Mouse (Mus musculus) forebrain, postnatal 0 days (tissue): ENCODE results near the gene Wiz. TPM values are rescaled to one million over a fixed set of nuclear protein-coding genes. Genes with fewer than 3 reads are reported as not detected.

ENCODE experiments used
- ATAC-seq: fragments of 200-750 bp; cut with Nextera tagmentation; 2 replicates; pipeline ENCODE4 v1.8.0; 2017; ENCODE audit warnings: mild to moderate bottlenecking, moderate library complexity
- DNase-seq: peaks from one replicate; pipeline ENCODE4 v3.0.0-alpha.2; 2015
- H3K27ac ChIP-seq: fragments of 300-500 bp; sonication (generic); 2 replicates; pipeline ENCODE4 v1.5.1; 2014; ENCODE audit warnings: low read depth, mild to moderate bottlenecking, antibody characterized with exemption, low read length, moderate library complexity, mixed read lengths
- H3K27me3 ChIP-seq: fragments of 300-500 bp; sonication (generic); 2 replicates; pipeline ENCODE4 v1.6.1; 2014; ENCODE audit warnings: mild to moderate bottlenecking, low read length, mixed read lengths; ENCODE audit not compliant: insufficient read depth
- H3K36me3 ChIP-seq: fragments of 300-500 bp; sonication (generic); 2 replicates; pipeline ENCODE4 v1.6.1; 2014; ENCODE audit warnings: mild to moderate bottlenecking, moderate library complexity; ENCODE audit not compliant: insufficient read depth
- H3K4me1 ChIP-seq: fragments of 300-500 bp; sonication (generic); 2 replicates; pipeline ENCODE4 v1.6.1; 2014; ENCODE audit warnings: antibody characterized with exemption; ENCODE audit not compliant: insufficient read depth
- H3K4me2 ChIP-seq: fragments of 300-500 bp; sonication (generic); 2 replicates; pipeline ENCODE4 v1.6.1; 2014; ENCODE audit warnings: low read depth, mild to moderate bottlenecking, moderate library complexity
- H3K4me3 ChIP-seq: fragments of 300-500 bp; sonication (generic); 2 replicates; pipeline ENCODE4 v1.5.1; 2014; ENCODE audit warnings: low read depth, low read length, mixed read lengths
- H3K9ac ChIP-seq: fragments of 300-500 bp; sonication (generic); 2 replicates; pipeline ENCODE4 v1.6.1; 2014; ENCODE audit warnings: mild to moderate bottlenecking
- H3K9me3 ChIP-seq: fragments of 300-500 bp; sonication (generic); 2 replicates; pipeline ENCODE4 v1.6.1; 2016; ENCODE audit warnings: low read length
- CTCF ChIP-seq: sonication (generic); IDR thresholded peaks from 2 replicates; pipeline ENCODE4 v1.5.1; 2016; ENCODE audit warnings: antibody characterized with exemption, control low read depth, low read depth
- WGBS: fragments of 180-500 bp; shearing (Covaris S2); extraction: QIAGEN DNeasy Blood & Tissue Kit; methylation state at CpG from one replicate; pipeline ENCODE4 v1.1.7; 2014; 5-methylcytosine and 5-hydroxymethylcytosine counted together
- polyA plus RNA-seq: library from polyadenylated mRNA; unstranded; fragments of >200 nt; fragmentation: Nextera tagmentation; extraction: Ambion mirVana; gene quantifications from 2 replicates; pipeline ENCODE4 v1.2.1, GENCODE M21; 2015
- total RNA-seq: library from RNA; depleted of rRNA; stranded (reverse); fragments of >200 nt; gene quantifications from 2 replicates; pipeline ENCODE4 v1.2.3, GENCODE M21; 2014

Wiz gene
- total and polyA plus RNA-seq, 2 experiments from 2014 or later = 42.0 to 55.4 TPM

GRCm38 (mm10) chr17:32320597-32321389 lies 68.4 kb downstream of the Wiz start, which contains the start of gene Akap8:
Akap8 (minus strand) TSS chr17:32321238.
- Histone ChIP-seq H3K27me3 (no peaks in the 10 kb centered on the region), H3K9me3 (no peaks in the 10 kb centered on the region)

GRCm38 (mm10) chr17:32319950-32320349 lies 69.3 kb downstream of the Wiz start:
- Histone ChIP-seq H3K4me1 (peaks cover 5% of the 10 kb centered on the region; the same call in 1 of the 2 replicates), H3K27ac (peak overlapping the region; percentile 95), H3K9me3 (no peaks in the 10 kb centered on the region), H3K4me2 (peak overlapping the region; percentile 84), H3K9ac (peak overlapping the region; percentile 83), H3K36me3 (peaks cover 35% of the 10 kb centered on the region), H3K27me3 (no peaks in the 10 kb centered on the region), H3K4me3 (peak overlapping the region; percentile 64)
- ATAC-seq = no peak
- DNase-seq = peak; percentile 42
- WGBS = under 1% methylated on average over 7 of the region's 7 CpGs
- TF ChIP-seq CTCF = no peak

More at GRCm38 (mm10) chr17:32320597-32321389, 68.4 kb downstream of the Wiz start, which contains the start of gene Akap8:
- Histone ChIP-seq H3K4me1 (peaks cover 5% of the 10 kb centered on the region; the same call in 1 of the 2 replicates), H3K9ac (peak within 1 kb of the TSS; percentile 83), H3K4me3 (peak within 1 kb of the TSS; percentile 64), H3K27ac (peak within 1 kb of the TSS; percentile 95), H3K4me2 (peak within 1 kb of the TSS; percentile 84), H3K36me3 (peaks cover 29% of the 10 kb centered on the region)
- peak; percentile 99 for DNase-seq
- TF ChIP-seq CTCF = peak; percentile 19; the same call in 1 of the 2 replicates
- WGBS = 2% methylated on average over 81 of the region's 83 CpGs
- ATAC-seq = peak; percentile 98

- WGBS = 86% methylated on average over 3 of the region's 3 CpGs
- Histone ChIP-seq H3K27me3 (no peaks in the 10 kb centered on the region), H3K27ac (no peak overlapping the region), H3K9ac (no peak overlapping the region), H3K9me3 (no peaks in the 10 kb centered on the region), H3K4me3 (no peak overlapping the region), H3K4me2 (no peak overlapping the region), H3K36me3 (peaks cover 49% of the 10 kb centered on the region), H3K4me1 (peaks cover 5% of the 10 kb centered on the region; the same call in 1 of the 2 replicates)
- DNase-seq (no peak), ATAC-seq (no peak)
- TF ChIP-seq CTCF = no peak
Measured at GRCm38 (mm10) chr17:32317708-32318107, 71.5 kb downstream of the Wiz start.

- DNase-seq (no peak), ATAC-seq (no peak)
- TF ChIP-seq CTCF = no peak
- Histone ChIP-seq H3K4me2 (no peak overlapping the region), H3K27ac (no peak overlapping the region), H3K27me3 (no peaks in the 10 kb centered on the region), H3K9ac (no peak overlapping the region), H3K9me3 (no peaks in the 10 kb centered on the region), H3K4me1 (peaks cover 4% of the 10 kb centered on the region; the same call in 1 of the 2 replicates), H3K4me3 (no peak overlapping the region), H3K36me3 (peaks cover 56% of the 10 kb centered on the region)
- 85% methylated on average over 8 of the region's 8 CpGs for WGBS
Measured at GRCm38 (mm10) chr17:32317032-32317431, 72.2 kb downstream of the Wiz start.

- H3K27ac ChIP-seq = no peak overlapping the region
- no peak overlapping the region for H3K4me3 ChIP-seq
- no peaks in the 10 kb centered on the region for H3K27me3 ChIP-seq
- no peak for TF ChIP-seq CTCF
- DNase-seq = no peak
- WGBS = 92% methylated on average over 5 of the region's 5 CpGs
- H3K9ac ChIP-seq = no peak overlapping the region
- no peaks in the 10 kb centered on the region for H3K9me3 ChIP-seq
- H3K4me2 ChIP-seq = no peak overlapping the region
- no peaks in the 10 kb centered on the region for H3K4me1 ChIP-seq
- peaks cover 70% of the 10 kb centered on the region for H3K36me3 ChIP-seq
- ATAC-seq = no peak
Measured at GRCm38 (mm10) chr17:32315560-32315959, 73.7 kb downstream of the Wiz start.

- TF ChIP-seq CTCF = no peak
- WGBS = 86% methylated on average over 5 of the region's 5 CpGs
- no peaks in the 10 kb centered on the region for H3K4me1 ChIP-seq
- ATAC-seq (no peak), DNase-seq (no peak)
- no peak overlapping the region for H3K27ac ChIP-seq
- H3K9ac ChIP-seq = no peak overlapping the region
- no peaks in the 10 kb centered on the region for H3K27me3 ChIP-seq
- H3K4me2 ChIP-seq = no peak overlapping the region
- peaks cover 86% of the 10 kb centered on the region for H3K36me3 ChIP-seq
- H3K9me3 ChIP-seq = no peaks in the 10 kb centered on the region
- H3K4me3 ChIP-seq = no peak overlapping the region
Measured at GRCm38 (mm10) chr17:32313892-32314291, 75.3 kb downstream of the Wiz start.

GRCm38 (mm10) chr17:32312801-32313200 lies 76.4 kb downstream of the Wiz start:
- Histone ChIP-seq H3K4me2 (no peak overlapping the region), H3K4me1 (no peaks in the 10 kb centered on the region), H3K4me3 (no peak overlapping the region), H3K27me3 (no peaks in the 10 kb centered on the region), H3K9ac (no peak overlapping the region), H3K36me3 (peaks cover 95% of the 10 kb centered on the region), H3K9me3 (no peaks in the 10 kb centered on the region), H3K27ac (no peak overlapping the region)
- TF ChIP-seq CTCF = no peak
- WGBS = 93% methylated on average over 8 of the region's 8 CpGs
- ATAC-seq (no peak), DNase-seq (no peak)
